Mouse (Mus musculus) mouse trophoblast stem cell (cell line): ENCODE data around the gene Sel1l3.

ENCODE experiments used
- in situ Hi-C, 2 experiments: fragments of 300-500 bp; cut with MseI, MboI; formaldehyde crosslinking; loops; 2 replicates in 1 of 2; 3 replicates in 1 of 2; pipeline ENCODE4 v1.15.1; 2025

Gene Sel1l3

GRCm38 (mm10) chr5:53142587-53142986, 71.1 kb downstream of the Sel1l3 start:
- in situ Hi-C loops = no loop called here

- in situ Hi-C loops = no loop called here
Observed at GRCm38 (mm10) chr5:53140158-53140927, 73.4 kb downstream of the Sel1l3 start.

GRCm38 (mm10) chr5:53139566-53139965, 74.2 kb downstream of the Sel1l3 start:
- in situ Hi-C loops = no loop called here

- in situ Hi-C loops = no loop called here
Observed at GRCm38 (mm10) chr5:53139140-53139539, 74.6 kb downstream of the Sel1l3 start.

GRCm38 (mm10) chr5:53138025-53138424, 75.7 kb downstream of the Sel1l3 start:
- in situ Hi-C loops = no loop called here

- in situ Hi-C loops = no loop called here
Observed at GRCm38 (mm10) chr5:53135984-53136383, 77.7 kb downstream of the Sel1l3 start.

- in situ Hi-C loops = no loop called here
Observed at GRCm38 (mm10) chr5:53134003-53134402, 79.7 kb downstream of the Sel1l3 start.

GRCm38 (mm10) chr5:53124701-53125100, 89.0 kb downstream of the Sel1l3 start:
- in situ Hi-C loops = loop anchor here (10.0 kb wide), 2 partner anchors 140 to 240 kb away; no protein-coding TSS in a partner anchor

- in situ Hi-C loops = loop anchor here (10.0 kb wide), 2 partner anchors 139 to 239 kb away; no protein-coding TSS in a partner anchor
Observed at GRCm38 (mm10) chr5:53123525-53124286, 90.0 kb downstream of the Sel1l3 start.

- in situ Hi-C loops = loop anchor here (10.0 kb wide), 3 partner anchors 135 to 235 kb away; no protein-coding TSS in a partner anchor
Observed at GRCm38 (mm10) chr5:53119689-53120088, 94.0 kb downstream of the Sel1l3 start.

- in situ Hi-C loops = loop anchor here in 1 of 2 experiments (10.0 kb wide), 1 partner anchor 143 kb away; no protein-coding TSS in a partner anchor
Observed at GRCm38 (mm10) chr5:53118212-53118611, 95.5 kb downstream of the Sel1l3 start.

- in situ Hi-C loops = loop anchor here in 1 of 2 experiments (10.0 kb wide), 1 partner anchor 140 kb away; no protein-coding TSS in a partner anchor
Observed at GRCm38 (mm10) chr5:53114616-53115267, 99.0 kb downstream of the Sel1l3 start.

GRCm38 (mm10) chr5:53112942-53113341, 100.8 kb downstream of the Sel1l3 start:
- in situ Hi-C loops = loop anchor here in 1 of 2 experiments (10.0 kb wide), 1 partner anchor 138 kb away; no protein-coding TSS in a partner anchor

GRCm38 (mm10) chr5:53111036-53111435, 102.7 kb downstream of the Sel1l3 start:
- in situ Hi-C loops = loop anchor here in 1 of 2 experiments (10.0 kb wide), 1 partner anchor 136 kb away; no protein-coding TSS in a partner anchor

- in situ Hi-C loops = loop anchor here in 1 of 2 experiments (10.0 kb wide), 1 partner anchor 135 kb away; no protein-coding TSS in a partner anchor
Observed at GRCm38 (mm10) chr5:53110225-53110624, 103.5 kb downstream of the Sel1l3 start.

GRCm38 (mm10) chr5:53108668-53109067, 105.1 kb downstream of the Sel1l3 start:
- in situ Hi-C loops = no loop called here

- in situ Hi-C loops = no loop called here
Observed at GRCm38 (mm10) chr5:53108026-53108425, 105.7 kb downstream of the Sel1l3 start.

- in situ Hi-C loops = no loop called here
Observed at GRCm38 (mm10) chr5:53106731-53107130, 107.0 kb downstream of the Sel1l3 start.

- in situ Hi-C loops = no loop called here
Observed at GRCm38 (mm10) chr5:53106125-53106524, 107.6 kb downstream of the Sel1l3 start.

GRCm38 (mm10) chr5:53105716-53106115, 108.0 kb downstream of the Sel1l3 start:
- in situ Hi-C loops = no loop called here

GRCm38 (mm10) chr5:53104177-53104855, 109.4 kb downstream of the Sel1l3 start:
- in situ Hi-C loops = no loop called here
